Mouse (Mus musculus): ENCODE results near the gene Lgals3. TPM values are rescaled to one million over a fixed set of nuclear protein-coding genes. Genes with fewer than 3 reads are reported as not detected.

Lgals3 gene
- total RNA-seq, 2 experiments from 2014 or later = 4.8 to 5.8 TPM

DNA sequence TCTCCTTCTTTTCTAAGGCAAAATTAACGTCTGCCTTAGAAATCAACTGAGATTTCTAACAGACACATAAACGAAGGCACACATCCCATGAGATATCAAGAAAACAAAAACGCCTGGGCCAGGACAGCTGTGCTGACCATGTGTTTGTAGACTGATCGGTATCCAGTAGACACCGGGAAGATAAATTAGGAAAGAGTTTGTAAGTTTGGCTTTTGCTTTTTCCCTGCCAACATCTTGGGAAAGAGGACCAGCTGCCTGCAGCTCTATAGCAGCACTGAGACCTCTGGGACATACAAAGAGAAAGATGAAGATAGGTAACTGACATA lies 51.1 kb downstream of the Lgals3 start:
- no peak for DNase-seq
- intact Hi-C loops (cut with DNase I) = loop anchor here (5.0 kb wide), 2 partner anchors 54 to 109 kb away; no protein-coding TSS in a partner anchor

DNA sequence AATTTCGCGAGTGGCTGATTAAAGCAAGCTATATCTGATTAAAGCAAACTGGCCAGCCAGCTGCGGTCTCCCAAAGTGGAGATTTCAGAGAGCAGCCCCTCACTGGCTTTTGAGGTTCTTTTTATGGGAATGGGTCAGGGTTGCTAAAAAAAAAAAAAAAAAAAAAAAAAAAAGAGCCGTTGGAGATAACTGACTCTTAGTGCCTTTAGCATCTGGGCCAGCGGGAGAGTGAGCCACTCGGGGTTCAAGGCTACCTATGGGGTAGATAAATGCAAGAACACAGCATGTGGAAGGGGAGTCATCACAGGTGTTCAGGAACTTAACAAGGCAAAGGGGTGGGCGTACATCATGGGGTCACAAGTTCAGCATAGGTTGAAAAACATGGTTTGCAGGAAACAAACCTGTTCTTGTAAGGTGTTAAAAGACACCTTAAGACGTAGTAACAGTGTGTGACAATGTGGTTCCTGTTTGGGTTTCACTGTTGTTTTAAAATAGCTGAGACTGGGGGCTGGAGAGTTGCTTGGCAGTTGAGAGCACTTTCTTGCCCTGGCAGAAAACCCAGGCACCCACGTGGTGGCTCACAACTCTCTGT lies 51.6 kb downstream of the Lgals3 start:
- no peak for DNase-seq
- intact Hi-C loops (cut with DNase I) = loop anchor here (5.0 kb wide), 2 partner anchors 53 to 108 kb away; no protein-coding TSS in a partner anchor

DNA sequence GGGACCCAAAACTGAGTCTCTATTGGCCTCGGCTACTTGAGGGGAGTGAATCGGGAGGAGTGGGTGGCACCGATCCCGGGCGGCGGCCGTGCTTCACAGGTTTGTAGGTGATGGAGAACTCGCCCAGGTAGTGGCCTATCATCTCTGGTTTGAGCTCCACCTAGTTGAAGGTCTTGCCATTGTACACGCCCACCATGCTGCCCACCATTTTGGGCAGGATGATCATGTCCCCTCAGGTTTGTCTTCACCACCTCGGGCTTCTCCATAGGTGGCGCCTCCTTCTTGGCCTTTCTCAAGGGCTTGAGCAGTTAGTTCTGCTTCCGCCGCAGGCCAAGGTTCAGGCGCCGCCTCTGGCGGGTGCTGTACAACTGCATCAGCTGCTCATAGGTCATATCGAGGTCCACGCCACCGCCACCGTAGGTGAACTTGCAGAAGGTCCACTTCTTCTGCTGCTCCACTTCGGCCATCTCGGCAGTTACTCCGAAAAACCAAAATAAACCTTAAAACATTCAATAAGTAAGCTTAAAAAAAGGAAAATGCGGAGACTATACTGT lies 52.2 kb downstream of the Lgals3 start:
- no peak for DNase-seq
- intact Hi-C loops (cut with DNase I) = loop anchor here (5.0 kb wide), 2 partner anchors 53 to 108 kb away; no protein-coding TSS in a partner anchor

DNA sequence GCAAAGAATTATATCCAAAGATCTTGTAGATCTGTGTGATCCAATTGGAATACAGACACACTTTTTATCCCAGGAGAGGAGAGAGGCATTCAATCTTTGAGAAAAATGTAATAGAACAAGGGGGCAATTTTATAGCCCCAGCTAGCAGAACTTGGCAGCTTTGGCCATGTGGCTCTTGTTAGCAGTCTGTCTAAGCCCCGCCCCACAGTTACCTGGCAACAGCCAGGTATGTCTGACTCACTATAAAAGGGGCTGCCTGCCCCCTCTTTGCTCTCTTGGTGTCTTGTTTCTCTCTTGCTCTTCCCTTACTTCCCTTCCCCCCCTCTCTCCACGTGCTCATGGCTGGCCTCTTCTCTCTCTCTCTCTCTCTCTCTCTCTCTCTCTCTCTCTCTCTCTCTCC lies 54.1 kb downstream of the Lgals3 start:
- intact Hi-C loops (cut with DNase I) = no loop called here
- no peak for DNase-seq

DNA sequence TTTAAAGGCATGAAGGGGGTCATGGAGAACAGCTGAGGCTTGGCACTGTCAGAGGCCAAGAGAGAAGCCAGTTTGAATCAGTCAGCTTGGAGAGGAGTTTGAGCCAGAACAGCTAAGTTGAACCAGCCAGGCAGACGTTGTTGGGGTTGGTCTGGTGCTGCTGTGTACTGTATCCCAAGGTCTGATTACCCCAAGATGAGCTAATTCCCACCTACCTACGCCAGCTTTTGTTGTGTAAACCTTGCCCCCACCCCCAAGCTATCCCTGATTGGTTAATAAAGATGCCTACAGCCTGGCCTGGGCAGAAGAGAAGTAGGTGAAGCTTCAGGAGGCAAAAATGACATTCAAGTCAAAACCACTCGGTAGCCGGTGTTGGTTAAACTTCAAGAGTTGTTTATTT lies 54.9 kb downstream of the Lgals3 start:
- intact Hi-C loops (cut with DNase I) = no loop called here
- no peak for DNase-seq

DNA sequence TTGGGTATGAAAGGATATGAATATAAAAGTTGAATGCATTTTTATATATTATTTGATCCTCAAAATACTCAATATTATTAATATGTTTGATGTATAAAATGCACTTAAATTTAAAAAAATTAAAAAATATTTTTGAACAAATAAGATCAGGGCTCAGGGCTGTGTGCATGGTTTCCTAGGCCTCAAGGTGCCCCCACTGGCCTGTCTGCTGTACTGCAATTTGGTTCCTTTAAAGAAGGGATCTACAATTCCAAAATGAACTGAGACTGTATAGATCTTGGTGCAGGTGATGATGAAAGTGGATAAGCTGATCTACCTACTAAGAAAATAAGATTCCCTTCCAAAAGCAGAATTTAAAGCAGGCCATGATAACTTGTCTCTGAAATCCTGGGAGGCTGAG lies 65.4 kb downstream of the Lgals3 start:
- no peak for DNase-seq
- intact Hi-C loops (cut with DNase I) = no loop called here

Other genes with a start within 250 kb of the Lgals3 start
- 1 to 10 TPM; 8.0 to 8.1 TPM for gene Gch1, start 178.3 kb upstream of the Lgals3 start, total RNA-seq (2021)
- 1 to 10 TPM; 1.5 to 2.0 TPM for gene Wdhd1, start 90.9 kb upstream of the Lgals3 start, total RNA-seq (2021)
- 10 to 100 TPM; 16.3 to 20.0 TPM for gene Socs4, start 90.8 kb upstream of the Lgals3 start, total RNA-seq (2021)
- 10 to 100 TPM; 36.9 to 40.7 TPM for gene Mapk1ip1l, start 69.5 kb upstream of the Lgals3 start, total RNA-seq (2021)
- gene Dlgap5, start 50.7 kb downstream of the Lgals3 start, total RNA-seq (2021) = 1 to 10 TPM; 2.4 to 6.8 TPM
- 10 to 100 TPM; 15.1 to 16.2 TPM for gene Fbxo34, start 82.7 kb downstream of the Lgals3 start, total RNA-seq (2021)
- gene Atg14, start 202.9 kb downstream of the Lgals3 start, total RNA-seq (2021) = 1 to 10 TPM; 8.1 to 9.8 TPM